Mouse (Mus musculus) kidney, postnatal 4 days (tissue): ENCODE results near the gene Zdhhc16.
"Not testable (repeated sequence)": the region's sequence is repeated elsewhere in the genome, so short reads cannot be mapped to it uniquely, and the experiment has no call there.

Source experiments
- DNase-seq, 2 experiments: peaks; one replicate each; pipeline ENCODE4 v3.0.0; 2021; ENCODE audit warnings: mixed read lengths in 2 of 2

The Zdhhc16 gene

DNA sequence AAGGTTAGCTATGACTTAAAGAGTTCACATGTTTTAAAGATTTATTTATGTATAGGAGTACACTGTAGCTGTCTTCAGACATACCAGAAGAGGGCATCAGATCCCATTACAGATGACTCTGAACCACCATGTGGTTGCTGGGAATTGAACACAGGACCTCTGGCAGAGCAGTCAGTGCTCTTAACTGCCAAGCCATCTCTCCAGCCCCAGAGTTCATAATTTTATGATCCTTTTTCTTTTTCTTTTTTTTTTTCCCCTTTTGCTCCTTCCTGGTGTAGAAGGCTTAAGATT is 18.7 kb upstream of the Zdhhc16 start:
- not testable (repeated sequence) for DNase-seq

DNA sequence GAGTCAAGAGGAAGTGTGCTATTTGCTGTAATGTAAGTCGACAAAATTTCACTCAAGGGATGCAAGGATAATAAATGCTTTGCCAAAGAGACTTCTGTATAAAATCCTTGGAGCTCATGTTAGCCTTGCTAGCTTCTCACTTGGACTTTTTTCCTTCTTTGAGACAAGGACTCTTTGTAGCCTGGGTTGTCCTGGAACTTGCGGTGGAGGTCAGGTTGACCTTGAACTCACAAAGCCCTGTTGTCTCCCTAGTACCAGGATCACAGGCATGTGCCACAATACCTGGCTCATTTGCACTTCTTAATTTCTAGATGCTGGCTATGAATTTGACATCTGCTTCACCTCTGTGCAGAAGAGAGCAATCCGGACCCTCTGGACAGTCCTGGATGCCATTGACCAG is 18.0 kb upstream of the Zdhhc16 start:
- no peak for DNase-seq

DNA sequence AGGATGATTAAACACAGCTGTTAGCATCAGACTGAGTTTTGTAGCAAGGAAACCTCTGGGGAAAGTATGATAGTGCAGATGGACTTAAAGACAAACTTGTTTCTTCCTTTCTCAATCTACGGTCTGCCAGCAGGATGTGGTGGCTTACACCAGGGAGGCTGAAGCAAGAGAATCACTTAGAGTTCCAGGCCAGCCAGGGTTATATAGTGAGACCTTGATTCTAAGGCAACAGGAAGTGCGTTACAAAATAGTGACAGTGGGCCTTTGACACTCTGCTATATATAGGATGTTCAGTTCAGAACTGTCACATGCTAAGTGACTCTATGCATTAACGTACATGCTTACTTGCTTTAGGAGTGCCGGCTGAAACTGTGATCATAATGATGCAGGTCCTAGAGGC is 16.4 kb upstream of the Zdhhc16 start:
- no peak for DNase-seq

DNA sequence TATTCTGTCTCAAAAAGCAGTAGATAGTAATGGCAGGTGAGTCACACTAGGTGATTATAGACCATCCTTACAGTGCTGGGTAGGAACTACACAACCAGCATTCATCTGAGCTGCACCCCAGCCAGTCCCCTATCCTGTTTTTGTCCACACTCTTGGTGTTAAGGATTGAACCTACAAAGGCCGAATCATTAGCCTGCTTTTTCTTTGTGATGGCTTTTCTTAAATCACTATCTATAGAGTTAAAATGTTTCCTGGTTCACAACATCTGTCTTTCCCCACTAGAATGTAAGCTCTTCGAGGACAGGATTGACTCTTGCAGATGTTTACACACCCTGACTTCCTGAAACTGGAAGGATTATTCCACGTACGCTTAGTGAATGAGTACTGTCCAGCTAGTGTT is 13.8 kb upstream of the Zdhhc16 start:
- no peak for DNase-seq

DNA sequence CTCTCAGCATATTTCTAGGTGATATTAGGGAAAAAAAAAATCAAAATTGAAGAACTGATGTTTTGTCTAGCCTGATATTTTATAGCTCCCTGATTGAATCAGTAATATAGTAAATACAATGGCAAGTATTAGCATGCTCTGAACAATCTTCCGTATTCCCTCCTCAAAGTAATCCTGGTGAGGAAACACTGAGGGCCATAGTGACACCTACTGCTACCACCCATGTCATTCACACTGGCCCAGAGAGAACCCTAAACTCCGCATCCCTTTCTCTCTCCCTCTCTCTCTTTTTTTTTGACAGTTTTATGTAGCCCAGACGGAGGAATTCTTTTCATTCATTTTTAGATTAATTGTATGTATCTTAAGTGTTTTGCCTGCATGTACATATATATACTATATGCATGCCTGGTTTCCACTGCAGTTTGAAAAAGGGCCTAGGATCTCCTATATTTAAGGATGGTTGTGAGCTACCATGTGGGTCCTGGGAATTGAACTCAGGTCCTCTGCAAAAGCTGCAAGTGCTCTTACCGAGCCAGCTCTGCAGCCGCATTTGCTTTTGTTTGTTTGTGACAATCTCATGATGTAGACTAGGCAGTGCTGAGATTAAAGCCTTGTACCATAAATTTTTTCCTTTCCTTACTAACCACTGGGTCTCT is 12.7 kb upstream of the Zdhhc16 start:
- DNase-seq, result no peak

DNA sequence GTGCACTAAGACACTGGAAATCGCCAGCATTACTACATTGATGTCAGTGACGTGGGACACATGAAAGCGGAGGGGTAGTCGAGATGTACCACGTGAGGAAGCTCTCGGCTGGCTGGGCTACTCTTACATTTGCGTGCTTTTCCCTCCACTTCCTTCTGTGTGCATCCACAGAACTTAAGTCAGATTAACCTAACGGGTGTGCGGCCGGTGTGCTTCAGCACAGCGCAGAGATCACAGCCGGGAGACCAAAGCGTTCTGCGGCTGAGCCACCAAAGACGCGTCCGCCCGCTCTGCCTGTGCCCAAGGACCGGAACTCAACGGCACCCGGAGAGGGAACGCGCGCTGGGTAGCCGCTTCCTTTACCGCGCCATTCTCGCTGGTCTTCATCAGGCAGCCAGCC is 594 bp upstream of the Zdhhc16 start:
- DNase-seq, result no peak

GRCm38 (mm10) chr19:41934124-41934523 is 844 bp downstream of the Zdhhc16 start:
- DNase-seq, result no peak

GRCm38 (mm10) chr19:41935921-41936320 is 2.6 kb downstream of the Zdhhc16 start:
- DNase-seq, result no peak

- DNase-seq, result no peak
Measured at GRCm38 (mm10) chr19:41938539-41938938, 5.3 kb downstream of the Zdhhc16 start.

DNA sequence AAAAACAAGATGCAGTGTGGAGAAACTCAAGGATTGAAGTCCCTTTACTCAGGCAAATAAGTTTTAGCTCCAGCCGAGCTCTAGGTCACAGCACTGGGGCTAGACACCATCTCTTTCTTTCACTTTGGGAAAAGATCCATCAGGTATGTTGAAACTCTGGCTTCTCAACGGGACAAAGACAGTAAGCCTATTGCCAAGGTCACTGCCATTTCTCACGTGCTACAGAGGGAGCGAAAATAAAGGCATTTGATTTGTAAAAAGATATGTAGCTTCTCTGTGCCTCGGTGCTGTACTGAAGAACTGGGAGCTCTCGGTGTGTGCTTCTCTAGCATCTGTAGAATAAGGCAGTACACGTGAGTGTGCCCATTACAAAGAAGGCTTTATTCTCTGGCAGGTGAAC is 10.6 kb downstream of the Zdhhc16 start:
- no peak for DNase-seq

GRCm38 (mm10) chr19:41952287-41952686 is 19.0 kb downstream of the Zdhhc16 start:
- DNase-seq, result peak; percentile 36 to 37

- DNase-seq, result no peak
Measured at GRCm38 (mm10) chr19:41953574-41953973, 20.3 kb downstream of the Zdhhc16 start.

- no peak for DNase-seq
Measured at GRCm38 (mm10) chr19:41969618-41970017, 36.3 kb downstream of the Zdhhc16 start.

GRCm38 (mm10) chr19:41973891-41974794 is 40.9 kb downstream of the Zdhhc16 start:
- peak in 1 of 2 experiments; percentile 3 for DNase-seq

GRCm38 (mm10) chr19:41980422-41980818 is 47.1 kb downstream of the Zdhhc16 start:
- peak; percentile 57 to 72 for DNase-seq

DNA sequence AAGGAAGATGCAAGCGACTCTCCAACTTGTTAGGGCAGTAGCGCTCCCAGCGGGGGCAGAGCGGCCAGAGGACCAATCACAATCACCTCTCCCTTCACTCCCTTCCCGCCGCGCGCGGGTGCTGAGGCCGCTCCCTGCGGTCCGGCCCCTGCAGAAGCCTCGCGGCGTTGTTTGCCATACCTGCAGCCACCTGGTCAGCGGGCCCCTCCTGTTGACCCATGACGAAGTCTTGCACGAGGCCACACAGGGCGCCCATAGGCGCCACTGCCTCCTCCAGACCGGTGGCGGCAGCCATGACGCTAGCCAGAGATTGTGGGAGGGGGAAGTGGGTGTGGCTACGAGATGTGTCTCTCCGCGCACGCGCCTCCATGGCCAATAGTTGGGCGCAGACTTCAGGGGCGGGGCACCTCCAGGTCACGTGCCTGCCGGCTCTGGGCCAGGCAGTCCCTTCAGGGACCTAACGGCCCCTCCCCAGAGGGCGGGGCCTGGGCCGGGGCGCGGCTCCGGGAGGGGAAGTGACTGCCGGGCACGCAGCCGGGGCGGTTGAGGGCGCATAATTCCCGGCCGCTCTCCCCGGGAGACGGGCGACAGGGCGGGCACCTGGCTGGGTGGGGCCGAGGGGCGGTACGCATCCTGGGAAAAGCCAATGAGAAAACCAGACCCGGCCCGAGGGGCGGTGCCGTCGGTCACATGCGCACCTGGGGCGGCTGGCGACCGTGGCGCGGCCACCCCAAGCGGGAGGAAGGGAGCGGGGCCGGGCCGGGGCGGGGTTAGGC is 47.7 kb downstream of the Zdhhc16 start, which contains the start of gene Mms19:
Gene Mms19 (minus strand): TSS at position 339 of the 776 bp plus-strand sequence.
- DNase-seq, result peak; percentile 99

DNA sequence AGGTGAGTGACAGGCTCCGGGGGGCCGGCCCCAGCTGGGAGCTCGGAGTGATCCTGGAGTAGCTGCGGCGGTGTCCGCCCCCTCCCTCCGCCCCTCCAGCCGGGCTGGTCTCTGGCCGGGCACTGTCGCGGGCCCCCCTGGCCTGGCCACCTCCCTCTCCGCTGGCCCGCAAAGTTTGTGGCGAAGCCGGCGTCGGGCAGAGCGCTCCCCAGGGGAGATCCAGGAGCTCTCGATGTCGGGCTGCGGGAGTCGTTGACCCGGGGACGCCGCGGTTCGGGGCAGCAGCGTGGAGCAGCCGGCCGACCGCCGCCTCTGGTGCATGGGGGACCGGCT is 48.3 kb downstream of the Zdhhc16 start, which contains the start of gene Ubtd1:
Gene Ubtd1 (plus strand): TSS at position 169 of the 333 bp plus-strand sequence.
- DNase-seq, result no peak

DNA sequence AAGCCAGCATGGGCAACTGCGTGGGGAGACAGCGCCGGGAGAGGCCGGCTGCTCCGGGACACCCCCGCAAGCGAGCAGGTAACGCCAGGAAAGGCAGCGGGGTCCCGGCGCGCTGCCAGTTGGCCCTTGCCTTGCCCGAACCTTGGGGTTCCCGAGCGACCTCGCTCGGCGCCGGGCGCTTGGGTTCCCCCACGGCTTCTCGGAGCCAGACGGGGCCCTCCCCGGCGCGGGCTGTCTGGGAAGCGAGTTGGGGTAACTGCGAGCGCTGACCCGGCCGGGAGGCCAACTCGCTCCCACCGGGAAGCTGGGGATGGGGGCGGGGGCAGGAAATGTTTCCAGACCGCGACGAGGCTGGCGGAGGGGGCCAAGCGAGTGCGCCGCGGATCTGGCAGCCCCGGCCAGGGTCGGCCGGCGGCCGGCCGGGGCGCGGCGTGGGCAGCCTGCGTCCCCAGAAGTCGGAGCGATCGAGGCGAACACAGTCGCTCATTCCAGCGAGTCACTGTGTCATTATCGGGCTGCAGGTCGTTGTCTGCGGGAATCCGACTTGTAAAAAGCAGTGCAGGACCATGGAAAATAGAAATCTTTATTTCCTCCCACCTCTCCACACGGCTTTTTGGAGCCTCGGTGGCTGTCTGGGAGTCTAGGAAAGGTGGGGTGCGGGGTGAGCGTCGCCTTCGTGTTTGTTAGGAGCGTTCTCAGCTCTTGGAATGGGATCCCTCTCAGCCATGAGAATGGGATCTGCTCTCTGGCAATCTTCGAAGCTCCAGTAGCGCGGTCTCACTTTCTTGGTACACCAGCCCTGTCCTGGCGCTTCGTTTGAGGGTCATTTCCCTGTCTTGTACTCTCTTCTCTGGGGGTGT is 48.9 kb downstream of the Zdhhc16 start:
- peak; percentile 74 to 82 for DNase-seq

- peak in 1 of 2 experiments; percentile 7 for DNase-seq
Measured at GRCm38 (mm10) chr19:41982791-41983150, 49.5 kb downstream of the Zdhhc16 start.

DNA sequence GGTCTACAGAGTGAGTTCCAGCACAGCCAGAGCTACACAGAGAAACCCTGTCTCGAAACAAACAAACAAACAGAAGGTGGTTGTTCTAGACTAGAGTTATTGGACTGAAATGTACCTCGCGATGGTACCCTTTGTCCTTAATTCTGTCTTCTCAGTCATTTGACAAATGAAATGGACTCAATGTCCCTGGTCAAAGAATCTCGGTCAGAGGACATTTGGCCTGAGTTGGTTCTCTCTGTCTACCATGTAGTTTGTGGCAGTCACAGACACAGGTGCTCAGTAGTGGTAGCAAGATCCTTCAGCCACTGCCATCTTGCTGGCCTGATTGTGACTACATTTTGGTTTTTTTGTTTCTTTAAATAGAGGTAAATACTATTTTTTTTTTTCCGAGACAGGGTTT is 52.7 kb downstream of the Zdhhc16 start:
- no peak for DNase-seq

- DNase-seq, result peak; percentile 51 to 70
Measured at GRCm38 (mm10) chr19:41987206-41987605, 53.9 kb downstream of the Zdhhc16 start.

- no peak for DNase-seq
Measured at GRCm38 (mm10) chr19:41989810-41990209, 56.5 kb downstream of the Zdhhc16 start.
